Mouse (Mus musculus): Measurements from ENCODE around the gene Slc9a2. TPM values are rescaled to one million over a fixed set of nuclear protein-coding genes. Genes with fewer than 3 reads are reported as not detected.
"Not testable (repeated sequence)": the region's sequence is repeated elsewhere in the genome, so short reads cannot be mapped to it uniquely, and the experiment has no call there.

The Slc9a2 gene
- polyA plus RNA-seq, 1 experiment from 2014 or later = 0.19 TPM

- Histone ChIP-seq H3K4me2 (no peak overlapping the region), H3K36me3 (no peaks in the 10 kb centered on the region), H3K27me3 (replicated peaks) (no peaks in the 10 kb centered on the region), H3K9ac (no peak overlapping the region), H3K4me3 (no peak overlapping the region), H3K4me1 (peaks cover 8% of the 10 kb centered on the region), H3K9me3 (no peaks in the 10 kb centered on the region), H3K27ac (replicated peaks) (no peak overlapping the region)
- 36% methylated on average over 9 of the region's 9 CpGs for WGBS
- ATAC-seq (ENCODE audit: extremely low read depth, insufficient number of reproducible peaks, low FRiP score, low TSS enrichment) = no peak
These were observed 34.6 kb downstream of the Slc9a2 start for GRCm38 (mm10) chr1:40714950-40715349.

GRCm38 (mm10) chr1:40726051-40726450 lies 45.7 kb downstream of the Slc9a2 start:
- Histone ChIP-seq H3K9me3 (no peaks in the 10 kb centered on the region), H3K27me3 (replicated peaks) (peaks cover 4% of the 10 kb centered on the region; the same call in 1 of the 2 replicates), H3K36me3 (no peaks in the 10 kb centered on the region), H3K4me2 (no peak overlapping the region), H3K27ac (replicated peaks) (no peak overlapping the region), H3K9ac (no peak overlapping the region), H3K4me1 (no peaks in the 10 kb centered on the region), H3K4me3 (no peak overlapping the region)
- ATAC-seq (ENCODE audit: extremely low read depth, insufficient number of reproducible peaks, low FRiP score, low TSS enrichment) = no peak
- 73% methylated on average over 10 of the region's 10 CpGs for WGBS

GRCm38 (mm10) chr1:40727404-40727803 lies 47.0 kb downstream of the Slc9a2 start:
- H3K27me3 ChIP-seq (replicated peaks) = peaks cover 4% of the 10 kb centered on the region; the same call in 1 of the 2 replicates
- no peaks in the 10 kb centered on the region for H3K9me3 ChIP-seq

GRCm38 (mm10) chr1:40728636-40729035 lies 48.3 kb downstream of the Slc9a2 start:
- H3K36me3 ChIP-seq = no peaks in the 10 kb centered on the region
- no peak overlapping the region for H3K27ac ChIP-seq (replicated peaks)
- H3K9ac ChIP-seq = no peak overlapping the region
- peaks cover 4% of the 10 kb centered on the region; the same call in 1 of the 2 replicates for H3K27me3 ChIP-seq (replicated peaks)
- H3K4me2 ChIP-seq = no peak overlapping the region
- no peaks in the 10 kb centered on the region for H3K9me3 ChIP-seq
- H3K4me1 ChIP-seq = no peaks in the 10 kb centered on the region
- no peak overlapping the region for H3K4me3 ChIP-seq
- no peak for ATAC-seq (ENCODE audit: extremely low read depth, insufficient number of reproducible peaks, low FRiP score, low TSS enrichment)
- 85% methylated on average over 1 of the region's 1 CpGs for WGBS

More at GRCm38 (mm10) chr1:40727404-40727803, 47.0 kb downstream of the Slc9a2 start:
- Histone ChIP-seq H3K4me3 (no peak overlapping the region), H3K27ac (replicated peaks) (no peak overlapping the region), H3K36me3 (no peaks in the 10 kb centered on the region), H3K4me2 (no peak overlapping the region), H3K9ac (no peak overlapping the region), H3K4me1 (no peaks in the 10 kb centered on the region)
- ATAC-seq (ENCODE audit: extremely low read depth, insufficient number of reproducible peaks, low FRiP score, low TSS enrichment) = no peak
- 68% methylated on average over 7 of the region's 7 CpGs for WGBS

- Histone ChIP-seq H3K9me3 (no peaks in the 10 kb centered on the region), H3K27ac (replicated peaks) (no peak overlapping the region), H3K36me3 (no peaks in the 10 kb centered on the region), H3K4me1 (no peaks in the 10 kb centered on the region), H3K27me3 (replicated peaks) (peaks cover 9% of the 10 kb centered on the region; the same call in 1 of the 2 replicates), H3K9ac (no peak overlapping the region), H3K4me3 (no peak overlapping the region), H3K4me2 (no peak overlapping the region)
- no peak for ATAC-seq (ENCODE audit: extremely low read depth, insufficient number of reproducible peaks, low FRiP score, low TSS enrichment)
- WGBS = 66% methylated on average over 8 of the region's 8 CpGs
These were observed 57.3 kb downstream of the Slc9a2 start for GRCm38 (mm10) chr1:40737671-40738070.

- H3K4me3 ChIP-seq; H3K36me3 ChIP-seq; ATAC-seq (ENCODE audit: extremely low read depth, insufficient number of reproducible peaks, low FRiP score, low TSS enrichment); H3K4me2 ChIP-seq; H3K4me1 ChIP-seq; H3K9ac ChIP-seq; H3K27me3 ChIP-seq (replicated peaks); H3K9me3 ChIP-seq; H3K27ac ChIP-seq (replicated peaks): not testable (repeated sequence)
- WGBS = 81% methylated on average over 9 of the region's 9 CpGs
These were observed 57.9 kb downstream of the Slc9a2 start for GRCm38 (mm10) chr1:40738246-40738645.

- WGBS = 75% methylated on average over 2 of the region's 2 CpGs
- peaks cover 9% of the 10 kb centered on the region; the same call in 1 of the 2 replicates for H3K27me3 ChIP-seq (replicated peaks)
These were observed 60.4 kb downstream of the Slc9a2 start for GRCm38 (mm10) chr1:40740739-40741138.

GRCm38 (mm10) chr1:40746089-40746488 lies 65.7 kb downstream of the Slc9a2 start:
- no peaks in the 10 kb centered on the region for H3K9me3 ChIP-seq
- no peak overlapping the region for H3K27ac ChIP-seq (replicated peaks)
- H3K27me3 ChIP-seq (replicated peaks) = no peaks in the 10 kb centered on the region; the same call in 1 of the 2 replicates
- H3K4me1 ChIP-seq = no peaks in the 10 kb centered on the region
- 66% methylated on average over 5 of the region's 5 CpGs for WGBS
- H3K4me2 ChIP-seq = no peak overlapping the region
- no peaks in the 10 kb centered on the region for H3K36me3 ChIP-seq
- no peak for ATAC-seq (ENCODE audit: extremely low read depth, insufficient number of reproducible peaks, low FRiP score, low TSS enrichment)
- no peak overlapping the region for H3K9ac ChIP-seq
- no peak overlapping the region for H3K4me3 ChIP-seq

More at GRCm38 (mm10) chr1:40740739-40741138, 60.4 kb downstream of the Slc9a2 start:
- H3K36me3 ChIP-seq = no peaks in the 10 kb centered on the region
- no peak overlapping the region for H3K27ac ChIP-seq (replicated peaks)
- H3K9me3 ChIP-seq = no peaks in the 10 kb centered on the region
- H3K4me2 ChIP-seq = no peak overlapping the region
- no peak for ATAC-seq (ENCODE audit: extremely low read depth, insufficient number of reproducible peaks, low FRiP score, low TSS enrichment)
- no peaks in the 10 kb centered on the region for H3K4me1 ChIP-seq
- no peak overlapping the region for H3K4me3 ChIP-seq
- H3K9ac ChIP-seq = no peak overlapping the region

- Histone ChIP-seq H3K36me3 (no peaks in the 10 kb centered on the region), H3K9ac (no peak overlapping the region), H3K27ac (replicated peaks) (no peak overlapping the region), H3K4me1 (no peaks in the 10 kb centered on the region), H3K4me2 (no peak overlapping the region), H3K4me3 (no peak overlapping the region), H3K9me3 (no peaks in the 10 kb centered on the region), H3K27me3 (replicated peaks) (no peaks in the 10 kb centered on the region)
- no peak for ATAC-seq (ENCODE audit: extremely low read depth, insufficient number of reproducible peaks, low FRiP score, low TSS enrichment)
- 83% methylated on average over 6 of the region's 6 CpGs for WGBS
These were observed 79.5 kb downstream of the Slc9a2 start for GRCm38 (mm10) chr1:40759751-40760445.

- Histone ChIP-seq H3K4me3 (no peak overlapping the region), H3K27ac (replicated peaks) (no peak overlapping the region), H3K9ac (no peak overlapping the region), H3K9me3 (no peaks in the 10 kb centered on the region), H3K27me3 (replicated peaks) (no peaks in the 10 kb centered on the region), H3K36me3 (no peaks in the 10 kb centered on the region), H3K4me1 (no peaks in the 10 kb centered on the region), H3K4me2 (no peak overlapping the region)
- no peak for ATAC-seq (ENCODE audit: extremely low read depth, insufficient number of reproducible peaks, low FRiP score, low TSS enrichment)
- WGBS = 76% methylated on average over 1 of the region's 1 CpGs
These were observed 83.7 kb downstream of the Slc9a2 start for GRCm38 (mm10) chr1:40764042-40764441.

- no peak overlapping the region for H3K4me3 ChIP-seq
- H3K9ac ChIP-seq = no peak overlapping the region
- H3K4me1 ChIP-seq = no peaks in the 10 kb centered on the region
- H3K27me3 ChIP-seq (replicated peaks) = no peaks in the 10 kb centered on the region
- no peaks in the 10 kb centered on the region for H3K9me3 ChIP-seq
- no peak overlapping the region for H3K4me2 ChIP-seq
- H3K36me3 ChIP-seq = no peaks in the 10 kb centered on the region
- no peak overlapping the region for H3K27ac ChIP-seq (replicated peaks)
- ATAC-seq (ENCODE audit: extremely low read depth, insufficient number of reproducible peaks, low FRiP score, low TSS enrichment) = no peak
- WGBS = 66% methylated on average over 15 of the region's 15 CpGs
These were observed 84.4 kb downstream of the Slc9a2 start for GRCm38 (mm10) chr1:40764701-40765275.

- H3K4me2 ChIP-seq = no peak overlapping the region
- no peaks in the 10 kb centered on the region for H3K4me1 ChIP-seq
- H3K27ac ChIP-seq (replicated peaks) = no peak overlapping the region
- no peak overlapping the region for H3K4me3 ChIP-seq
- no peaks in the 10 kb centered on the region for H3K36me3 ChIP-seq
- no peak overlapping the region for H3K9ac ChIP-seq
- H3K9me3 ChIP-seq = no peaks in the 10 kb centered on the region
- no peak for ATAC-seq (ENCODE audit: extremely low read depth, insufficient number of reproducible peaks, low FRiP score, low TSS enrichment)
- no peaks in the 10 kb centered on the region for H3K27me3 ChIP-seq (replicated peaks)
- WGBS = 85% methylated on average over 12 of the region's 12 CpGs
These were observed 85.1 kb downstream of the Slc9a2 start for GRCm38 (mm10) chr1:40765521-40765920.
